Mouse (Mus musculus): Measurements from ENCODE around the gene Lrrc8b. TPM values are rescaled to one million over a fixed set of nuclear protein-coding genes. Genes with fewer than 3 reads are reported as not detected.

Lrrc8b gene
- polyA plus RNA-seq (2012; rRNA removed): 7.6 and 10.3 TPM in 2 replicates

DNA sequence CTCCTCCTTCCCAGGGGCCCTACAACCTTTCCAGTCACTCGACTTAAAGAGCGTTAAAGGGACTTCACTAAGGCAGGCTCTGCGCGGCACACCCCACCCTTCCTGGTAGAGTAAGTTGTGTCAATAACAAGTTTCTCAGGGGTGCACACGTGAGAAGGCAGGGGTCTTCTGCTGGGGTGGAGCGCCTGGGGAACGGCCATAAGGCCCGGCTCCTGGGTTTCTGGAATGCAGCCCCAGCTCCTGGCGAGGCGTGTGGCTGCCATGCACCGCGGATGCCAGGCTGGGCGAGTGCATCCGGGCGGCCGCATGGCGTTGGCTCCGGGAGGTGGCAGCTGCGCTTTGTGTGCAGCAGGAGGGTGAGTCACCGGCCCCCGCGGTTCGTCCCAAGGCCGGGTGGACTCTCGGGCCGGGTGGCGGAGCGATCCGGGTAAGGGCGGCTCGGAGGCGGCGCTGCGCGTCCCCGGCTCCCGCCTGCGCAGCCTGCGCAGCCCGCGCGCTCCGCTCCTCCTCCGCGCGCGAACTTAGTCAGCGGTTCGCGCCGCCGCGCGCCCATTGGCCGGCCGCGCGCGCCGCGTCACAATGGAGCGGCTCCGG, at the start of gene Lrrc8b:
TSS of gene Lrrc8b (plus strand) at position 578 of the 594 bp plus-strand sequence.

DNA sequence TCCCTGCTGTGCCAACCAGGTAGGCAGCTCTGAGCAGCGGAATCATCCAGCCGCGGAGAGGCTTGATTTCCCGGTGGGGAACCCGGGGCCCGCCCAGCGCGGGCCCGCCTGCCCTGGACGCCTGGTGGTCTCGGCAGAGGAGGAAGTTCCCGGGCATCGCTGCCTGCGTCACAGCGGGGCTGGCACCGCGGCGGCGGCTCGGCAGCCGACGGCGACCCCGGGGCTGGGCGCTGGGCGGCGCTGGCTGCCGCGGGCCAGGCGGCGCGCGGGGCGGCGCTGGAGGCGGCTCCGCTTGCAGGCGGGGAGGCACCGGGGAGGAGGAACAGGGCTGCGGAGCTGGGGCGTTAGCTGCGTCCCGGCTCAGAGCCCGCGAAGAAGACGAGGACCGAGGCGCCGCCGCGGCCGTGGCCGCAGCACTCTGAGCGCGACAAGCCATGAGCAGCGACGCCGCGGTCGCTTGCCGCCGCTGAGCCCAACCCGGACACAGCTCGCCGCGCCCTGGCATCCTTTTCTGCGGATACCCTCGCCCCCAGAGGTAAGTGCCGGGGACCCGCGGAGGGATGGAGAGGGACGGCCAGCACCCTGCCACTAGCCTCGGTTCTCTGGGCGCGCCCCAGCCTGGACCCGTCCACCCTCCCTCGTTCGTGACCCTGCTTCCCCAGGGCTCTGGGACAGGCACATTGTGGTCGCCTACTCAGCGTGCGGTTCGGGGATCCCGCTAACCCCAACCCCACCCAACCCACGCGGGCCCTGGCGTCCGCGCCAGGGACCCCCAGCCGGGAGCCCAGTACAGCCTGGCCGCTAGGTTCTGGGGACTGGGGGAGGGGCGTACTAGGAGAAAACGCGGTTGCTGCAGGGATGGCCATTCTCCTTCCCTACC, 103.8 kb downstream of the Lrrc8b start, which contains the start of gene Lrrc8c:
TSS of gene Lrrc8c (plus strand) at position 293 of the 880 bp plus-strand sequence.

Other genes with a start within 250 kb of the Lrrc8b start
- gene Gbp10, start 176.2 kb upstream of the Lrrc8b start, polyA plus RNA-seq (2012; rRNA removed): 0.22 TPM in 1 of 2 replicates, not detected in the other
- 0.06 and 0.10 TPM in 2 replicates for gene Gm43302, start 122.1 kb upstream of the Lrrc8b start, polyA plus RNA-seq (2012; rRNA removed)
- 0.35 and 0.37 TPM in 2 replicates for gene Gbp6, start 122.1 kb upstream of the Lrrc8b start, polyA plus RNA-seq (2012; rRNA removed)
- gene Lrrc8c, start 103.6 kb downstream of the Lrrc8b start, polyA plus RNA-seq (2012; rRNA removed): 7.9 and 9.7 TPM in 2 replicates